Mouse (Mus musculus): ENCODE data around the gene Lilra6.

DNA sequence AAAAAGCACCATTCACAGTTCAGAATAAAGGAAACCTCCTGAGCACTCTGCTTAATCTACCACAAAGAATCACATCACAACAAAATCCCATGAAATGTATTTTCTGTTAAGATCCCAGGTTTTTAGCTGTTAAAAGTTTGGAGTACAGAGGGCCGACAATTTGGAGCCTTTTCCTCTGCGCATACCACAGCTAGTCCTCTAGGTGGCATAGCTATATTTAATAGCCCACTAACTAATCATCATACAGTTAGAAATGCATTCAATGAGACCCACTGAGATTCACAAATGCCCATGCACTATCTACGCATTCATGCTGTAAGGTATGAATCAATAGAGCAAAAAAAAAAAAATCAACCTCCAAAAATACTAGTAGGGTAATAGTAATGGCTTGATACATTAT lies 33.9 kb upstream of the Lilra6 start:
- TF ChIP-seq POLR2A (IDR thresholded peaks at IDR 0.05; ENCODE audit: extremely low read depth, insufficient read depth, low read length) (no peak), CTCF (IDR thresholded peaks at IDR 0.05; ENCODE audit: low read depth, low read length) (no peak)
